Mouse (Mus musculus): ENCODE data around the gene Rhof.

- TF ChIP-seq CTCF (IDR thresholded peaks at IDR 0.05; ENCODE audit: low read depth) (no peak), EP300 (IDR thresholded peaks at IDR 0.05; ENCODE audit: low read depth) (no peak)
These were observed 5.4 kb upstream of the Rhof start for GRCm38 (mm10) chr5:123137910-123138229.
